Mouse (Mus musculus) heart, adult 2 months (tissue): Measurements from ENCODE around the gene Brd7.

ENCODE experiments used
- CTCF ChIP-seq: fragments of 200-600 bp; IDR thresholded peaks from 2 replicates; pipeline ENCODE4 v1.8.1; 2022; ENCODE audit warnings: antibody characterized with exemption, mild to moderate bottlenecking, moderate library complexity
- POLR2A ChIP-seq: fragments of 200-500 bp; IDR thresholded peaks from 2 replicates; pipeline ENCODE4 v1.6.1; 2011; ENCODE audit warnings: mild to moderate bottlenecking, low read depth, low read length, control low read depth; ENCODE audit not compliant: insufficient read depth

GRCm38 (mm10) chr8:88334975-88335374, 27.0 kb downstream of the Brd7 start:
- TF ChIP-seq POLR2A (no peak), CTCF (no peak)
